Mouse (Mus musculus): Measurements from ENCODE around the gene Atp8b4. TPM values are rescaled to one million over a fixed set of nuclear protein-coding genes. Genes with fewer than 3 reads are reported as not detected.

Gene Atp8b4
- 0.20 and 0.32 TPM in 2 replicates for polyA plus RNA-seq (2014; fragmentation: Nextera tagmentation; extraction: Ambion mirVana)

DNA sequence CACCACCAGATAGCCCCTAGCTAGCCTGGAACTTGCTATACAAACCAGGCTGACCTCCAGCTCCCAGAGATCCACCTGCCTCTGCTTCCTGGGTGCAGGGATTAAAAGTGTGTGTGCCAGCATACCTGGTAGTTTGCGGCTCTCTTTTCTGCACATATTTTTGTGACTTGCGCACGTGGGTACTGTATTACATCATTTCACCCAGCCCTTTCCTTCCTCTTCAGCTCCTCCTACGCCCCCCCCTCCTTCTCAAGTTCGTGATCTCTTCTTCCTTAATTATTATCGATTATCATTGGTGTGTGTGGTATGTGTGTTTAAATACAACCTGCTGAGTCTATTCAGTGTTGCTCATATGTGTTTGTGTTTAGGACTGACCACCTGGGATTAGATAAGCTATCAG, at the start of gene Atp8b4:
Gene Atp8b4, minus strand, starts transcription at position 154 of the 400 bp plus-strand sequence.
- Histone ChIP-seq H3K9ac (replicated peaks; ENCODE audit: low read depth, low read length) (no peak within 1 kb of the TSS), H3K4me2 (replicated peaks; ENCODE audit: low read depth, low read length) (no peak within 1 kb of the TSS), H3K9me3 (ENCODE audit: control insufficient read depth, low read depth, low read length) (no peaks in the 10 kb centered on the region), H3K27ac (ENCODE audit: low read length) (no peak within 1 kb of the TSS), H3K4me1 (ENCODE audit: control insufficient read depth, insufficient read depth, low read length) (no peaks in the 10 kb centered on the region), H3K36me3 (ENCODE audit: control insufficient read depth, insufficient read depth, low read length) (no peaks in the 10 kb centered on the region), H3K4me3 (ENCODE audit: low read depth, low read length) (no peak within 1 kb of the TSS), H3K27me3 (ENCODE audit: control insufficient read depth, insufficient read depth, low read length) (no peaks in the 10 kb centered on the region)
- WGBS: 92% methylated on average over 6 of the region's 6 CpGs
- ATAC-seq (ENCODE audit: insufficient number of reproducible peaks, insufficient read depth, low FRiP score, low read depth): no peak

DNA sequence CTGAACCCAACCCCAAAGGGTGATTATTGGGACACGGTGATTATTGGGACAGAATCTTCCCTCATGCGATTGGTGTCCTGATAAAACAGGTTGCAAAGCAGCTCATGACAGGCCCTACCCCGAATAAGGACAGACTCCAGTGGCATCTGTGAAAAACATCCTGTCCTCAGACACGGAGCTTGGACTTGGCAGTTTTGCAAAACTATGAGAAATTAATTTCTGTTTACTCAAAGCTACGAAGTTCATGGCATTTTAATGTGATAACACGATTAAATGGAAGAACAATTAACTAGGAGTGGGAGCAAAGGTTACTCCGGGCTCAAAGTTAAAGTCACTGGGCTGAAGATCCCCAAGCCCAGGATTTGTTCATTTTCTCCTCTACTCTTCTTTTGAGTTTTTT, 49.2 kb upstream of the Atp8b4 start:
- peaks cover 23% of the 10 kb centered on the region for H3K27me3 ChIP-seq (ENCODE audit: control insufficient read depth, insufficient read depth, low read length)
- H3K9me3 ChIP-seq (ENCODE audit: control insufficient read depth, low read depth, low read length): no peaks in the 10 kb centered on the region
- H3K4me3 ChIP-seq (ENCODE audit: low read depth, low read length): no peak overlapping the region
- H3K9ac ChIP-seq (replicated peaks; ENCODE audit: low read depth, low read length): no peak overlapping the region
- 68% methylated on average over 7 of the region's 7 CpGs for WGBS
- no peak overlapping the region for H3K4me2 ChIP-seq (replicated peaks; ENCODE audit: low read depth, low read length)
- 0 out of 2 replicates have a peak, but pooled peaks cover 4% of the 10 kb centered on the region for H3K4me1 ChIP-seq (ENCODE audit: control insufficient read depth, insufficient read depth, low read length)
- no peaks in the 10 kb centered on the region for H3K36me3 ChIP-seq (ENCODE audit: control insufficient read depth, insufficient read depth, low read length)
- no peak overlapping the region for H3K27ac ChIP-seq (ENCODE audit: low read length)
- ATAC-seq (ENCODE audit: insufficient number of reproducible peaks, insufficient read depth, low FRiP score, low read depth): no peak

DNA sequence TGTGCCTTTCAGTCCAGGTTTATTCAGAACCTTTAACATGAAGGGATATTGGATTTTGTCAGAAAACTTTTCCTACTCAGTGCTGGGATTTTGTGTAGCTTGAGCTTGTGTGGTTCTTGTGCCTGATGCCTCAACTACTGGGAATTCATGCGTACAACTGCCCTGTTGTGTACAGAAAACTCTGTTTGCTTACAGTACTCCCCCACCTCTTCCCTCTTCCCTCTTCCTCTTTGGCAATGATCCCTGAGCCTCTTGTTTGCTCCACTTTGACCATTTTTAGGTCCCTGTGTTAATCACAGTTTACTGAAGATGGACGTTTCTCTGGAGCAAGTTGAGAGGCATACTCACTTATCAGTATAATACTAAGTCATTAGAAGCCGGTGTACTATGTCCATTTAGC, 45.9 kb upstream of the Atp8b4 start:
- Histone ChIP-seq H3K36me3 (ENCODE audit: control insufficient read depth, insufficient read depth, low read length) (no peaks in the 10 kb centered on the region), H3K9ac (replicated peaks; ENCODE audit: low read depth, low read length) (no peak overlapping the region)
- 73% methylated on average over 3 of the region's 3 CpGs for WGBS

DNA sequence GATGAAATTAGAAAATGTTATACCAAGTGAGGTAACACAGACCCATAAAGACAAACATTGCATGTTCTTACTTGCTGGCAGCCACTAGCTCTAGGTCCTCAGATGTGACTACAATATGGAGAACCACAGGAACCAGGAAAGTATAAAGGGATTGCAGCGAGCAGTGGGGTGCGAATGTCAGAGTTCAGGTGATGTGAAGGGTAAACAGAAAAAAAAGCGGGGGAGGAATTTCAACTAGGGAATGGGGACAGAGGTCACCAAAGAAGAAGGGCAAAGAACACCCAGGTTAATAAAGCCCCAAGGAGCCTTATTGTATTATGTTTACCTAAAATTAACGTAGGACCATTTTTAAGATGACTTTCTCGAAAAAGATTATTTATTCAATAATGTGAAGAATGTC, 44.8 kb upstream of the Atp8b4 start:
- no peak for ATAC-seq (ENCODE audit: insufficient number of reproducible peaks, insufficient read depth, low FRiP score, low read depth)
- no peak overlapping the region for H3K4me3 ChIP-seq (ENCODE audit: low read depth, low read length)
- no peak overlapping the region for H3K9ac ChIP-seq (replicated peaks; ENCODE audit: low read depth, low read length)
- H3K4me1 ChIP-seq (ENCODE audit: control insufficient read depth, insufficient read depth, low read length): no peaks in the 10 kb centered on the region
- no peaks in the 10 kb centered on the region for H3K36me3 ChIP-seq (ENCODE audit: control insufficient read depth, insufficient read depth, low read length)
- 63% methylated on average over 5 of the region's 5 CpGs for WGBS
- H3K9me3 ChIP-seq (ENCODE audit: control insufficient read depth, low read depth, low read length): no peaks in the 10 kb centered on the region
- H3K27ac ChIP-seq (ENCODE audit: low read length): no peak overlapping the region
- no peaks in the 10 kb centered on the region for H3K27me3 ChIP-seq (ENCODE audit: control insufficient read depth, insufficient read depth, low read length)
- H3K4me2 ChIP-seq (replicated peaks; ENCODE audit: low read depth, low read length): no peak overlapping the region

More for the DNA sequence above, 45.9 kb upstream of the Atp8b4 start:
- H3K4me1 ChIP-seq (ENCODE audit: control insufficient read depth, insufficient read depth, low read length): no peaks in the 10 kb centered on the region
- H3K9me3 ChIP-seq (ENCODE audit: control insufficient read depth, low read depth, low read length): no peaks in the 10 kb centered on the region
- no peak overlapping the region for H3K4me3 ChIP-seq (ENCODE audit: low read depth, low read length)
- no peak overlapping the region for H3K27ac ChIP-seq (ENCODE audit: low read length)
- H3K4me2 ChIP-seq (replicated peaks; ENCODE audit: low read depth, low read length): no peak overlapping the region
- no peak for ATAC-seq (ENCODE audit: insufficient number of reproducible peaks, insufficient read depth, low FRiP score, low read depth)
- H3K27me3 ChIP-seq (ENCODE audit: control insufficient read depth, insufficient read depth, low read length): peaks cover 2% of the 10 kb centered on the region; the same call in 1 of the 2 replicates

DNA sequence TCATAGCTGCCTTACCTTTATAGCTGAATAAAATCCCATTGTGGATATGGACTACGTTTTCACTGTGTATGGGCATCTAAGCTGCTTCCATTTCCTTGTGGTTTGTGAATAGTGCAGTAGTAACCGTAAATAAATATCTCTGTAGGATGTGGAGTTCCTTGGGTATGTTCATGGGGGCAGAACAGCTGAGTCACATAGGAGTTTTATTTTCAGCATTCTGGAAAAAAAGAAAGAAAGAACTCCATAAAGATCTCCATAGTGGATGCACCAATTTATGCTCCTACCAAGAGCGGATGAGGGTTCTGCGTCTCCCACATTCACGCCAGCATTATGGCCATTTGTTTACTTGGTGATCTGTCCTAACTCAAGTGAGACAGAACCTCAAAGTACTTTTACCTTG, 41.7 kb upstream of the Atp8b4 start:
- H3K27ac ChIP-seq (ENCODE audit: low read length): no peak overlapping the region
- WGBS: 87% methylated on average over 5 of the region's 5 CpGs
- H3K9me3 ChIP-seq (ENCODE audit: control insufficient read depth, low read depth, low read length): no peaks in the 10 kb centered on the region
- no peaks in the 10 kb centered on the region for H3K36me3 ChIP-seq (ENCODE audit: control insufficient read depth, insufficient read depth, low read length)
- no peaks in the 10 kb centered on the region for H3K4me1 ChIP-seq (ENCODE audit: control insufficient read depth, insufficient read depth, low read length)
- ATAC-seq (ENCODE audit: insufficient number of reproducible peaks, insufficient read depth, low FRiP score, low read depth): no peak
- H3K4me3 ChIP-seq (ENCODE audit: low read depth, low read length): no peak overlapping the region
- H3K9ac ChIP-seq (replicated peaks; ENCODE audit: low read depth, low read length): no peak overlapping the region
- no peaks in the 10 kb centered on the region for H3K27me3 ChIP-seq (ENCODE audit: control insufficient read depth, insufficient read depth, low read length)
- no peak overlapping the region for H3K4me2 ChIP-seq (replicated peaks; ENCODE audit: low read depth, low read length)

DNA sequence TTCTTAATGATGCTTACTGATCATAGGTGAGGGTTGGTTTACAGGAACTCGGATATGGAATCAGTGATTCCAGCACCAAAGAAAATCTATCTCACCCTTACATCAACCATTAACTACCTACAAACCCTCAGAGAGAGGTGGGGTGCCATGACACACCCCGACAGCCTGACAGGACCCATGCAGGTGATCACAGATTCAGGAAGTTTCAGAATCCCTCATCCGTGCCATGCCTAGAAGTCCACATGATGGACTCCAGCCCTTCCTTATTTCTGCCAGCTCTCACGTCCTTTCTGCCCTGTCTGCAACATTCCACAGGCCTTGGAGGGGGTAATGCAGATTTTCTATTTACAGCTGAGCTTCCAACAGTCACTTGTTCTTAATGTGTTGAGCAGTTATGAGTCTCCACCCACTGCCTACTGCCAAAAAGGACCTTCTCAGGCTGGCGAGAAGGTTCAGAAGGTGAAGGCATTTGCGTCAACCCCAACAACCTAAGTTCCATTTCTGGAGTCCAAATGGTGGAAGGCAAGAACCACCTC, 40.0 kb upstream of the Atp8b4 start:
- ATAC-seq (ENCODE audit: insufficient number of reproducible peaks, insufficient read depth, low FRiP score, low read depth): no peak
- Histone ChIP-seq H3K4me1 (ENCODE audit: control insufficient read depth, insufficient read depth, low read length) (no peaks in the 10 kb centered on the region), H3K27ac (ENCODE audit: low read length) (no peak overlapping the region), H3K36me3 (ENCODE audit: control insufficient read depth, insufficient read depth, low read length) (no peaks in the 10 kb centered on the region), H3K9me3 (ENCODE audit: control insufficient read depth, low read depth, low read length) (no peaks in the 10 kb centered on the region), H3K9ac (replicated peaks; ENCODE audit: low read depth, low read length) (no peak overlapping the region), H3K27me3 (ENCODE audit: control insufficient read depth, insufficient read depth, low read length) (no peaks in the 10 kb centered on the region), H3K4me3 (ENCODE audit: low read depth, low read length) (no peak overlapping the region), H3K4me2 (replicated peaks; ENCODE audit: low read depth, low read length) (no peak overlapping the region)
- WGBS: 78% methylated on average over 6 of the region's 6 CpGs

DNA sequence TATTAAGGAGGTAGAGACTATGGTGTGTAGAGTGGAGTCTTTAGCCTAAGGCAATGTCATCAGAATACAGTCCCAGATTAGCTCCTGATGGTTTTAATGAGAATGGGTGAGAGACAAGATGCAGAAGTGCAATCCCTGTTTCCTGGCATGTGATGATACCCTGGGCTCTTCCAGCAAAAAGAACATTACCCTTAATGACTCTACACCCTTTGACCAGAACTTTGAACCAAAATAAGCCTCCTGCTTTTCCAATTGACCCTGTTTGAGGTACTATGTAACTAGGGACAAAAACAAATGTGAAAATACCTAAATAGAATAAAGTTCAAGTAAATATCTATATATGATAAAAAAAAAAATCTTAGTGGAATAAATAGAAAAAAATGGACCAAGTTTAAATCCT, 37.2 kb upstream of the Atp8b4 start:
- H3K9ac ChIP-seq (replicated peaks; ENCODE audit: low read depth, low read length): no peak overlapping the region
- no peaks in the 10 kb centered on the region for H3K9me3 ChIP-seq (ENCODE audit: control insufficient read depth, low read depth, low read length)
- no peak overlapping the region for H3K27ac ChIP-seq (ENCODE audit: low read length)
- no peak overlapping the region for H3K4me2 ChIP-seq (replicated peaks; ENCODE audit: low read depth, low read length)
- H3K4me3 ChIP-seq (ENCODE audit: low read depth, low read length): no peak overlapping the region
- no peaks in the 10 kb centered on the region for H3K4me1 ChIP-seq (ENCODE audit: control insufficient read depth, insufficient read depth, low read length)
- no peak for ATAC-seq (ENCODE audit: insufficient number of reproducible peaks, insufficient read depth, low FRiP score, low read depth)
- H3K27me3 ChIP-seq (ENCODE audit: control insufficient read depth, insufficient read depth, low read length): no peaks in the 10 kb centered on the region
- H3K36me3 ChIP-seq (ENCODE audit: control insufficient read depth, insufficient read depth, low read length): no peaks in the 10 kb centered on the region

DNA sequence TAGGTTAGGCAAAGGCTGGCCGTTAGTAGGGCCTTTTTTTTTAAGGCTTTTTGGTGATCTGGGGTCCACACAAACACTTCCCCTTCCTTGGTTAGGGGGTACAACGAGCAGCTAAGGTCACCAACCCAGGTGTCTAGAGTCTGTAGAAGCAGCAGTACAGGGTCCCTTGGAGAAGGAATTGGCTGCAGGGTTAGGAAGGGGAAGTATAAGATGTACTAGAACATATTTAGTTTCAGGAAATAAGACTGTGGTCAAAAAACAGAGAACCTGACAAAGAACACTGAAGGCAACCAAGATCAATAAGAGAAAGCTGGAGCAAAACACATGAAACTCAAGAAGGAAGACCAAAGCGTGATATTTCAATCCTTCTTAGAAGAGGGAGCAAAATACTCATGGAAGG, 30.1 kb upstream of the Atp8b4 start:
- Histone ChIP-seq H3K27ac (ENCODE audit: low read length) (no peak overlapping the region), H3K36me3 (ENCODE audit: control insufficient read depth, insufficient read depth, low read length) (no peaks in the 10 kb centered on the region), H3K4me3 (ENCODE audit: low read depth, low read length) (no peak overlapping the region), H3K4me1 (ENCODE audit: control insufficient read depth, insufficient read depth, low read length) (no peaks in the 10 kb centered on the region), H3K9ac (replicated peaks; ENCODE audit: low read depth, low read length) (no peak overlapping the region), H3K27me3 (ENCODE audit: control insufficient read depth, insufficient read depth, low read length) (no peaks in the 10 kb centered on the region), H3K4me2 (replicated peaks; ENCODE audit: low read depth, low read length) (no peak overlapping the region), H3K9me3 (ENCODE audit: control insufficient read depth, low read depth, low read length) (no peaks in the 10 kb centered on the region)
- ATAC-seq (ENCODE audit: insufficient number of reproducible peaks, insufficient read depth, low FRiP score, low read depth): no peak
- WGBS: 77% methylated on average over 3 of the region's 3 CpGs

DNA sequence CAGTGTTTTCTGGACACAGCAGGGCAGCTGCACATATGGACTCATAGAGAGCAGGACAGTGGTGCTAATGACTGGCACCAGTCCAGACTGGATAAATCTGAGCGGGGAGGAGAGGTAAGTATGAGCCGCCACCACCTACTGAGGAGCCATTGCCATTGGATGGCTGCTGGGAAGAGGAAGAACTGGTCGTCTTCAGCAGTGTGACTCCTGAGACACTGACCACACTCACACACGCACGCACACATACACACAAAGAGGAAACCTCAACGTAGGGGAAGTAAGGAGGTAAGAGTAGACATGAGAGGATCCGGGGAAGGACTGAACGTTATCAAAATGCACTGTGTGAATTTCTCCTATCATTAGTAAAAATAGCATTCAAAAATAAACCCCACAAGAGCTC, 27.0 kb upstream of the Atp8b4 start:
- Histone ChIP-seq H3K9me3 (ENCODE audit: control insufficient read depth, low read depth, low read length) (no peaks in the 10 kb centered on the region), H3K4me2 (replicated peaks; ENCODE audit: low read depth, low read length) (no peak overlapping the region), H3K36me3 (ENCODE audit: control insufficient read depth, insufficient read depth, low read length) (no peaks in the 10 kb centered on the region), H3K4me1 (ENCODE audit: control insufficient read depth, insufficient read depth, low read length) (no peaks in the 10 kb centered on the region), H3K27ac (ENCODE audit: low read length) (no peak overlapping the region), H3K4me3 (ENCODE audit: low read depth, low read length) (no peak overlapping the region), H3K9ac (replicated peaks; ENCODE audit: low read depth, low read length) (no peak overlapping the region), H3K27me3 (ENCODE audit: control insufficient read depth, insufficient read depth, low read length) (no peaks in the 10 kb centered on the region)
- 88% methylated on average over 8 of the region's 8 CpGs for WGBS
- no peak for ATAC-seq (ENCODE audit: insufficient number of reproducible peaks, insufficient read depth, low FRiP score, low read depth)

Data from stomach, embryonic 14.5 days (tissue).